Mouse (Mus musculus) midbrain, postnatal 0 days (tissue): ENCODE measurements around the gene Rhbdd1. TPM values are rescaled to one million over a fixed set of nuclear protein-coding genes. Genes with fewer than 3 reads are reported as not detected.

ENCODE experiments used
- ATAC-seq: fragments of 200-750 bp; cut with Nextera tagmentation; 2 replicates; pipeline ENCODE4 v1.8.0; 2017; ENCODE audit warnings: moderate number of reproducible peaks, mild to moderate bottlenecking, moderate TSS enrichment, moderate library complexity; ENCODE audit not compliant: low FRiP score
- DNase-seq: peaks from one replicate; pipeline ENCODE4 v3.0.0-alpha.2; 2015; ENCODE audit warnings: low spot score
- H3K27ac ChIP-seq: fragments of 300-500 bp; sonication (generic); 2 replicates; pipeline ENCODE4 v1.5.1; 2014; ENCODE audit warnings: low read depth, mild to moderate bottlenecking, low read length, mixed read lengths
- H3K27me3 ChIP-seq: fragments of 300-500 bp; sonication (generic); 2 replicates; pipeline ENCODE4 v1.6.1; 2014; ENCODE audit warnings: low read length, control low read depth, mixed read lengths; ENCODE audit not compliant: insufficient read depth
- H3K36me3 ChIP-seq: fragments of 300-500 bp; sonication (generic); 2 replicates; pipeline ENCODE4 v1.6.1; 2014; ENCODE audit warnings: low read length, control low read depth, mixed read lengths; ENCODE audit not compliant: insufficient read depth
- H3K4me1 ChIP-seq: fragments of 300-500 bp; sonication (generic); 2 replicates; pipeline ENCODE4 v1.6.1; 2014; ENCODE audit warnings: mild to moderate bottlenecking, control low read depth, antibody characterized with exemption, low read length, mixed read lengths; ENCODE audit not compliant: insufficient read depth
- H3K4me2 ChIP-seq: fragments of 300-500 bp; sonication (generic); 2 replicates; pipeline ENCODE4 v1.6.1; 2014; ENCODE audit warnings: low read depth, mild to moderate bottlenecking, low read length, mixed read lengths; ENCODE audit not compliant: poor library complexity, severe bottlenecking
- H3K4me3 ChIP-seq: fragments of 300-500 bp; sonication (generic); 2 replicates; pipeline ENCODE4 v1.5.1; 2014; ENCODE audit warnings: low read depth, mild to moderate bottlenecking, low read length, moderate library complexity
- H3K9ac ChIP-seq: fragments of 300-500 bp; sonication (generic); replicated peaks from 2 replicates; pipeline ENCODE4 v1.6.1; 2014; ENCODE audit warnings: mild to moderate bottlenecking, low read length, moderate library complexity, mixed read lengths; ENCODE audit not compliant: poor library complexity, severe bottlenecking
- H3K9me3 ChIP-seq: fragments of 300-500 bp; sonication (generic); 2 replicates; pipeline ENCODE4 v1.6.1; 2016; ENCODE audit warnings: low read length, control low read depth
- CTCF ChIP-seq: IDR thresholded peaks from 2 replicates; pipeline ENCODE4 v1.5.1; 2016; ENCODE audit warnings: antibody characterized with exemption, mild to moderate bottlenecking
- WGBS: fragments of 180-500 bp; shearing (Covaris S2); extraction: QIAGEN DNeasy Blood & Tissue Kit; methylation state at CpG from one replicate; pipeline ENCODE4 v1.1.7; 2014; 5-methylcytosine and 5-hydroxymethylcytosine counted together
- polyA plus RNA-seq: library from polyadenylated mRNA; unstranded; fragments of >200 nt; fragmentation: Nextera tagmentation; extraction: Ambion mirVana; gene quantifications from 2 replicates; pipeline ENCODE4 v1.2.1, GENCODE M21; 2015
- total RNA-seq: library from RNA; depleted of rRNA; stranded (reverse); fragments of >200 nt; gene quantifications from 2 replicates; pipeline ENCODE4 v1.2.3, GENCODE M21; 2014

The Rhbdd1 gene
- total and polyA plus RNA-seq, 2 experiments from 2014 or later = 2.3 to 3.6 TPM

DNA sequence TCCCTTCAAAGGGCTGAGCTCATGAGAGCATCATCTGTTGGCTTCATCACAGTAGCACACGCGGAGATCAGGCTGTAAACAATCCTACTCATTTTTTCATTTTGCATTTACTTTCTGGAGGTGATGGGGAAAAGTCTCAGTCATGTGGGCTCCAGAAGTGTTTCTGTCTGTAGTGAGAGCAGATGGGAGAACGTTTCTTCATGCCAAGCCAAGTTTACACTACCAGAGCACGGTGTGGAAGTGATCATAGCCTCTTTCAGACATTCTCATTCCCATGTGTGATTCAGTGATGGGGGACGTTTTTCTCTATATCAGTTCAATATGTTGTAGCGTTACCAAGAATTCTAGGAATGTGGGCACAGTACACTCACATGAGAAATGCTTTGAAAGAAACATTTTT is 45.9 kb downstream of the Rhbdd1 start:
- 84% methylated on average over 6 of the region's 6 CpGs for WGBS
- H3K4me1 ChIP-seq = no peaks in the 10 kb centered on the region
- H3K36me3 ChIP-seq = no peaks in the 10 kb centered on the region
- H3K4me3 ChIP-seq = no peak overlapping the region
- H3K9ac ChIP-seq = no peak overlapping the region
- H3K27me3 ChIP-seq = no peaks in the 10 kb centered on the region
- no peaks in the 10 kb centered on the region for H3K9me3 ChIP-seq
- no peak overlapping the region for H3K4me2 ChIP-seq
- DNase-seq (no peak), ATAC-seq (no peak)
- no peak for TF ChIP-seq CTCF
- no peak overlapping the region for H3K27ac ChIP-seq

DNA sequence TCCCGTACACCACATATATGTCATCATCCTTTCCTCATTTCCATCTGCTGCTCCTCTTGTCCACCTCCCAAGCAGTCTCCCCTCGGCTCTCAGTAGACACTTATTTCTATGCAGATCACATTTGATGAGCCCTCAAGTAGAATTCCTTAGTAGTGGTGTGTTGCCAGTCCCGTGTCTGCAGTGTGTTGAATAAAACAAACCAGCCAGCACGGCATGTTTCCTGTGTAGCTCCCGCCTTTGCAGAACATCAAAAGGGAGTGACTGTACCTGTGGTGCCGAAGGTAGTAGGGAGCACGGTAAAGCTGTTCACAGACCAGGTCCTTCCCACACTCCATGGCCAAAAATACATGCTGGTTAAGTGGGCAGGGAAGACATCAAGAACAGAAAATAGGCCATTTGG is 47.8 kb downstream of the Rhbdd1 start:
- H3K27ac ChIP-seq = no peak overlapping the region
- H3K4me2 ChIP-seq = no peak overlapping the region
- DNase-seq (peak; percentile 21), ATAC-seq (peak; percentile 55)
- no peaks in the 10 kb centered on the region for H3K27me3 ChIP-seq
- WGBS = 39% methylated on average over 7 of the region's 7 CpGs
- no peaks in the 10 kb centered on the region for H3K36me3 ChIP-seq
- TF ChIP-seq CTCF = no peak
- no peaks in the 10 kb centered on the region for H3K9me3 ChIP-seq
- no peaks in the 10 kb centered on the region for H3K4me1 ChIP-seq
- H3K4me3 ChIP-seq = no peak overlapping the region
- H3K9ac ChIP-seq = no peak overlapping the region

DNA sequence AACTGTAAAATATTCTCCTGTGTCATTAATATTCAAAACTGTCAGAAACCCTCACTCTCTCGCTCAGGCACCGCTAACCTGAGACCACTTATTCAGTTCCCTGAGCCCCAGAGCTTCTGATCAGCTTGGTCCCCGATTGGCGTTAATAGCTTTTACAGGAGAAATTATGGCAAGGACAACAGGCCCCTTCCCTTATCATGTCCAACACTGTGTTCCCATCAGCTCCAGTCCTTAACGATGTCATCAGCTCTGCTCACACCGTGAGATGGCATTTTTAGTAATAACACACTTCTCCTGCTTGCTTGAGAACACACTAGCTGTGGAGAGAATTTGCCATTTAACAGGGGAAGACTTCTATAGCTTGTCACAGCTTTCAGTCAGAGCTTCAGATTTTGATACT is 48.2 kb downstream of the Rhbdd1 start:
- no peaks in the 10 kb centered on the region for H3K27me3 ChIP-seq
- no peak for TF ChIP-seq CTCF
- WGBS = 45% methylated on average over 6 of the region's 6 CpGs
- H3K4me1 ChIP-seq = no peaks in the 10 kb centered on the region
- H3K9ac ChIP-seq = no peak overlapping the region
- no peak for DNase-seq
- no peak overlapping the region for H3K4me3 ChIP-seq
- H3K9me3 ChIP-seq = no peaks in the 10 kb centered on the region
- ATAC-seq = no peak
- H3K4me2 ChIP-seq = no peak overlapping the region
- no peak overlapping the region for H3K27ac ChIP-seq
- H3K36me3 ChIP-seq = no peaks in the 10 kb centered on the region

DNA sequence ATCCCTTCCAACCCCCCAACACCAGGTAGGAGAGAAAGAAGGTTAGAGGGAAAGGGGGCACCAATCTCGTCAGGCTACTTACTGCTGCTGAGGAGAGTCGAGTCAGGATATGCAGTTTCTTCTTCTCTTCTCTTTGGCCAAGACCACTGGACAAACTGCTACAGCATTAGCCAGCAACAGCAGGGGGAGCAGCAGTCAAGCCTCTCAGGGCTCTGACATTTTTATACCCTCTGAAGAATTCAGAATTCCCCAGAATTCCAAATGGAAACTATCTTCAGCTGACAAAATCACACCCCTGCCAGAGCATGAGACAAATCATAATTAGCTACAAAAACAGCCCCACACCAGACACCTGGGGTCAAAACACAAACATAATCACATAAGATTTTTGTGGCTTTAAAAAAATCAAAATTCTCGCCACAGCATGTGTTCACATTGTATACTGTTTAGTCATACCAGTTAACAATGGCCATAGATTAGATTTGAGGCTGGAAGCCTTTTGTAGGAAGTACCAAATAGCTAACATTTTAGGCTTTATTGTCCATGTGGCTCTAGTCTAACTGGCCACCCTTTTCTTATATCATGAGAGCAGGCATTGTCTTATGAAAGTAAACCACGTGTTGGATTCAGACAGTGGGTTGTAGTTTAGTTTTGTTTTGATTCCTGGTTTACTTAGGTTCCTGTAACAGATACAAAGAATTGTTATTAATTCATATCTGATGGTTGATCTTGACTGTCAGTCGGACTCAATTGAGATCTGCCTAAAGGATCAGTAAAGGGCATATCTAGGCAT is 55.6 kb downstream of the Rhbdd1 start:
- TF ChIP-seq CTCF = peak; percentile 21; the same call in 1 of the 2 replicates
- Histone ChIP-seq H3K4me1 (no peaks in the 10 kb centered on the region), H3K27ac (no peak overlapping the region), H3K4me3 (no peak overlapping the region), H3K4me2 (no peak overlapping the region), H3K27me3 (no peaks in the 10 kb centered on the region), H3K36me3 (no peaks in the 10 kb centered on the region), H3K9ac (no peak overlapping the region), H3K9me3 (no peaks in the 10 kb centered on the region)
- 81% methylated on average over 5 of the region's 5 CpGs for WGBS
- ATAC-seq (no peak), DNase-seq (no peak)

DNA sequence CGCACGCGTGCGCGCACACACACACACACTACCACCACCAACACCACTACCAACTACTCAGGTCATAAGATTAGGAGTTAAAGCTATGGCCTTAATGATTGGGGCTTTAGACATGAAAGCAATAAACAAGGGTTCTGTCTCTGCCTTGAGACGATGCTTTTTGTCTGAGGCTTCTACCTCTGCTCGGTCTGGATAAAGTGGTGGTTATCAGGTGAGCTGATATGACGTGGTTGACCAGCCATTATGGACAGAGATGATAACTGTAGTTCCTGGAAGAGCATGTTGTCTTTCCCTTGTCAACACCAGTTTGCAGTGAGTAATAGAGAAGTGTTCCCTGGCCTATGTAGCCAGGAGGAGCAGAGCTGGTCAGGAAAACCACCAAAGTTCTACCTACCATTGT is 57.7 kb downstream of the Rhbdd1 start:
- Histone ChIP-seq H3K9ac (no peak overlapping the region), H3K4me2 (no peak overlapping the region), H3K4me3 (no peak overlapping the region), H3K27ac (no peak overlapping the region), H3K27me3 (no peaks in the 10 kb centered on the region), H3K36me3 (no peaks in the 10 kb centered on the region), H3K9me3 (no peaks in the 10 kb centered on the region), H3K4me1 (no peaks in the 10 kb centered on the region)
- no peak for TF ChIP-seq CTCF
- ATAC-seq (no peak), DNase-seq (no peak)
- over 99% methylated on average over 8 of the region's 8 CpGs for WGBS

DNA sequence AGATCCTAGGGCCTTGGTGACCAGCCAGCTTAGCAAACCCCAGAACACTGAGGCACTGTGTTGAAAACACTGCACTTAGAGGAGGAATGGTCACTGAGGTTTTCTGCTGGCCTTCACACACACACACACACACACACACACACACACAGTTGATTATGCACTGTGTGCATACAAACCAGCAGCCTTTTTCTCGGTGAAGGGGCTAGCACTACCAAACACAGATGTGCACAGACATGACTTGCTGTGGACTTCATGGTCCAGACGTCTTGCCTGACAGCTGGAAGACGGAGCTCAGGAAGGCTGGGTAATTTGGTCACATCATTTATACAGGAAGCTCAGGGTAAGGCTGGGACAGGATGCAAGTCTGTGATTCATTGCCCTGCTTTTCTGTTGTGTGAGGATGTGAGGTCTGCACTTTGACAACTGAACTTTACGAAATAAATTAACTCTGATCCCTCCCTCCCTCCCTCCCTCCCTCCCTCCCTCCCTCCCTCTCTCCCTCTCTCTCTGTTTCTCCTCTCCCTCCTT is 58.6 kb downstream of the Rhbdd1 start:
- Histone ChIP-seq H3K4me1 (no peaks in the 10 kb centered on the region), H3K27me3 (no peaks in the 10 kb centered on the region), H3K9ac (no peak overlapping the region), H3K4me3 (no peak overlapping the region), H3K4me2 (no peak overlapping the region), H3K36me3 (no peaks in the 10 kb centered on the region), H3K9me3 (no peaks in the 10 kb centered on the region), H3K27ac (no peak overlapping the region)
- no peak for ATAC-seq
- DNase-seq = no peak
- 59% methylated on average over 4 of the region's 4 CpGs for WGBS
- TF ChIP-seq CTCF = no peak
